Mouse (Mus musculus) R1 (cell line): Measurements from ENCODE around the gene Relt.

ENCODE experiments used
- DNase-seq: peaks from one replicate; pipeline ENCODE4 v3.0.0-alpha.2; 2018; ENCODE audit warnings: low read depth, low spot score

Gene Relt

DNA sequence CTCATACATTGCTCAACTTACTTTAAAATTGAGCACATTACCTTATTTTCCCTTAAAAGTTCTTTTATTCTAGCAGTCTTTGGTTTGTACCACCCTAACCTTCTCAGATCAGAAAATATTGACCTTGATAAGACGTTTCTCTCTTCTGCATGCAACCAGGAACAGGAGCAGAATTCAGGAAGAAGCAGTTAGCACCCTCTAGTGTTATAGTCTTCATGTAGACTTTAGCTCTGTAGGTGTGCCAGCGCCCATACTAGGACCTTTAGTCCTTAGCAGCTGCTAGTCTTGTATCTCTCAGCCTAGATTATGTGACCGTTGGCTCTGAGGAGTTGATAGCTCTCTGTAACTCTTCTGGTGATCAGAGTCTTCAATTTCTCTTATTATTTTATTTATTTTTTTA is 64.4 kb downstream of the Relt start:
- DNase-seq, result peak; percentile 12
